Mouse (Mus musculus) right cerebral cortex, postnatal 25 days (tissue): Measurements from ENCODE around the gene Gm128.

ENCODE experiments used
- DNase-seq: peaks from one replicate; pipeline ENCODE4 v3.0.0; 2022

Gene Gm128

GRCm38 (mm10) chr3:95241498-95241897 is at the start of gene Gm128:
Gm128 (minus strand) TSS chr3:95241598.
- no peak for DNase-seq

- DNase-seq, result no peak
Observed at GRCm38 (mm10) chr3:95291041-95291440, 49.6 kb upstream of the Gm128 start.

GRCm38 (mm10) chr3:95290156-95290555 is 48.8 kb upstream of the Gm128 start:
- no peak for DNase-seq

GRCm38 (mm10) chr3:95289419-95289818 is 48.0 kb upstream of the Gm128 start:
- no peak for DNase-seq

DNA sequence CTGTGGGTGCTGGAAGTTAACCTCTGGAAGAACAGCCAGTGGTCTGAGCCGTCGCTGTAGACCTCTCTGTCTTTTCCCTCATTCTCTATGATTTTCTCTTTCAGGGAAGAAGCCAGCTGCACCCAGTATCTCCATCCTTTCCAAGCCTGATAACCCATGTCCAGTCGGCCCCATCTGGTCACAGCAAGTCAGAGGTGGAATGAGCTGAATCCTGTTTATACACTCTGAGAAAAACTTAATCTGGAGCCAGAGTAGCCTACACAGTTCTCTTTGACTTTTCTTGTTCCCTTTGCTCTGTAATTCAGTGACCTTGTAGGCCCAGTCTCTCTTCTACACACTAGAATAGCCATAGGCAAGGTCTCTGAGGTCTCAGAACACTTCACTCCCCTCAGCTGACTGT is 46.1 kb upstream of the Gm128 start:
- no peak for DNase-seq

DNA sequence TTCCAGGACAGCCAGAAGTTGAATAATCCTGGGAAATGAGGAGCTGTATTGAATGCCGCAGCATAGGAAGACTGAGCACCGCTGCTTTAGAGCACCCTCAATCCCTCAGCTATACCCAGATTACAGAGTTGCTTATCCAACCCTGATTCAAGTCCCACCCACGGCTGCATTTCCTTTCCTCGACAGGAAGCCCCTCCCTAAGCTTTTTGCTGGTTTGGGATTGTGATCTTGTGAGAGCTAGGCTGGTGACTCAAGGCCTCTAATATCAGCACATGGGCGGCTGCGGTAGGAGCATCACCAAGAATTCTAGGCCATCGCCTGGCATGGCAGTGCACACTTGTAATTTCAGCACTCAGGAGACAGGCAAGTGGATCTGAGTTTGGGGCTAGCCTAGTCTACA is 45.1 kb upstream of the Gm128 start:
- no peak for DNase-seq

- DNase-seq, result no peak
Observed at GRCm38 (mm10) chr3:95286011-95286410, 44.6 kb upstream of the Gm128 start.

GRCm38 (mm10) chr3:95285390-95285789 is 44.0 kb upstream of the Gm128 start:
- DNase-seq, result no peak

DNA sequence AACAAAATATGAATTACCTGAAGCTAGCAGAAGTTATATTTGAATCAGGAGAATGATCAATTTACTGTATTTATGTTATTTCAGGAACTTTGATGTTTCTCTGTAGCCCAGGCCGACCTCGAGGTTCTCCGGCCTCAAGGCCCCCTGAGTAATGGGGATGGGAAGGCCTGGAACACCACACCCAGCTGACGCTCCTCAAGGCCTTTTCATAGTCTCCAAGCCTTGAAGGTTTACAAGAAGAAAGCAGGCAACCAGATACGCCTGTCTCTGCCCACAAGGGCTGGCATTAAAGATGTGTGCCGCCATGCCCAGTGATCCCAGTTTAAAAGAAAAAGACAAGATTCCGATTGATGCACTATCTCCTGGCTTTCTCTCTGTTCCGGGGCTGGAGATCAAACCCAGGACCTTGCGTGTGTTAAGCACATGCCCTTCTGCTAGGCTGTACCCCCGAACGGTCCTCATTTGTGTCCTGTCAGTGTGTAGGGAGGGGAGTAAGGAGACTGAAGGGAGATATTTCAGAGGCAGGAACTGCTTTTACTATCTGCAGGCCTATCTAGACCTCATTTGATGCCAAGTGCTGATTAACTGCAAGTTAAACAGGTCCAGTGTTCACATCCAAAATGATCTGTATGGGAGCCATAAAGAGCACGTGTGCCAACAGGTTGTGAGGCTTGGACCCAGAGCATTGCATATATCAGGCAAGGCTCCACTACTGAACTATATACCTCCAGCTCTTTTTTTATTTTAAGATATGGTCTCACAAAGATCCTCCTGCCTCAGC is 43.3 kb upstream of the Gm128 start:
- DNase-seq, result no peak

- DNase-seq, result no peak
Observed at GRCm38 (mm10) chr3:95284062-95284461, 42.7 kb upstream of the Gm128 start.

- no peak for DNase-seq
Observed at GRCm38 (mm10) chr3:95283589-95283941, 42.2 kb upstream of the Gm128 start.

GRCm38 (mm10) chr3:95282865-95283588 is 41.6 kb upstream of the Gm128 start:
- DNase-seq, result peak; percentile 75

DNA sequence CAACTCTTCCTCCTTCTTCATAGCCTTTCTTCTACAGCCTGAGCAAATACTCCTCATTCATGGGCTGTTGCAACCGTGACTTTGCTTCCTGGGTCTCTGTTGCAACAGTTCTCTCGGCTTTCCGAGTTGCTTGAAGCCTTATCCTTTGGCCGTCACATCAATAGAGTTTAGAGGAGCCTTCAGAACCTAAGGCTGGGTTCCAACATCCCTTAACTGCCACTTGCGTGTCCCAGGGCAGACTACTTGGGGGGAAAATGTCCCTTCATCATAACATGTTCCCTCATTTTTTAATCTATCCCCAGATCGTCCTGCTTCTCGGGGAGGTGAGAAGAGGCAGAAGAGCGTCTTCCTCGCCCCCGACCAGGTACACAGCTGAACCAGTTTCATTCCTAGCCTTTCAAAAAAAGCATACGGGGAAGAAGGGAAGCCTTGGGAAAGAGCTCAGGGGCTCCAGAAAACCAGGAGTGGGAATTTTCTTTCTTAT is 41.0 kb upstream of the Gm128 start:
- DNase-seq, result no peak

GRCm38 (mm10) chr3:95281216-95282126 is 40.1 kb upstream of the Gm128 start, which contains the start of the genes Mindy1 and Prune1:
Mindy1 (plus strand) TSS chr3:95281345.
Prune1 (minus strand) TSS chr3:95282076.
- DNase-seq, result peak; percentile 98

GRCm38 (mm10) chr3:95280747-95281146 is 39.3 kb upstream of the Gm128 start:
- DNase-seq, result peak; percentile 9

- no peak for DNase-seq
Observed at GRCm38 (mm10) chr3:95277149-95277551, 35.8 kb upstream of the Gm128 start.

DNA sequence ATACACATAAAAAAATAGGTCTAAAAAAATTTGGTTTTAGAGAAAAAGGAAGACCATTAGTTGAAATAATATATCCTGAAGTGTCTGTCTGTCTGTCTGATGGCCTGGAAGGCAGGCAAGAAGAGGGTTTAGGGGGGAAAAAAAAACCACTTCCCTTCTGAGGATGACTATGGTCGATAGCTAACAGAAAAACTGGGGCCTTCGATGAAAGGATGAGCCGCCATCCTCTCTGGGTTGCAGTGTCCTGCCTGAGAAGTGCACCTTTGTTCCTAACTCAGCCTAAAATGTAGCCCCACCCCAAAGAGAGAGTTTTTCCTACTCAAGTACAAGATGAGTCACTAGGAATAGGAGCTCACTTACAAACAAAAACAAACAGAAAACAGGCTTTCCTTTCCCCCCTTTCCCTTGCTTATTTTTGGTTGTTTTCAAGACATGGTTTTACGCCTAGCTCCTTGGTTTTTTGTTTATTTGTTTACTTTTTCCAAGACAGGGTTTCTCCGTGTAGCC is 35.1 kb upstream of the Gm128 start:
- no peak for DNase-seq

DNA sequence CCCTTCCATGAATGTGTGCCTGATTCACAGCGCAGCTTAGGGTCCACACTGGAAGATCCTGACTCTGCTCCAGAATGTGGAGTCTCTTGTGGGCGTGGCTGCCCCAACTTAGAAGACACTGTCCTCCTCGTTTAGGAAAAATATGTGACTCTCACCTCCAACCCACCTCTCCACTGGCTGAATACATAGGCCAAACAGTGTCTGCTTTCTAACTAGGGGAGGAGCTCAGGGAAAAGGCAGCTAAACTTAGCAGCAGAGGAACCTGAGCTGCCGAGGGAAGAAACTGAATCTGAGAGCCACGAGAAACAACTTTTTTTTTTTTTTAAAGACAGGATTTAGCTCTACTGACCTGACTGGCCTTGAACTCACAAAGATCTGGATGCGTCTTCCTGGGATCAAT is 33.8 kb upstream of the Gm128 start:
- no peak for DNase-seq

DNA sequence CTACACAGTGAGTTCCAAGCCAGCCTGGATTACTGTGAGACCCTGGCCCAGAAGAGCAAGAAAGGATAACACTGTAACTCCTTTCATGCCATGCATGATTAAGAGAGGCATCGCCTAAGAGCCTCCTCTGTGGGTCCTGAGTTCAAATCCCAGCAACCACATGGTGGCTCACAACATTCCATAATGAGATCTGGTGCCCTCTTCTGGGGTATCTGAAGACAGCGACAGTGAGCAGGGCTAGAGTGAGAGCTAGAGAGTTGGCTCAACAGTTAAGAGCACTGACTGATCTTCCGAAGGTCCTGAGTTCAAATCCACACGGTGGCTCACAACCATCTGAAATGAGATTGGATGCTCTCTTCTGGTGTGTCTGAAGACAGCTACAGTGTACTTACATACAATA is 33.1 kb upstream of the Gm128 start:
- no peak for DNase-seq

GRCm38 (mm10) chr3:95273471-95273870 is 32.1 kb upstream of the Gm128 start:
- no peak for DNase-seq

GRCm38 (mm10) chr3:95270766-95271364 is 29.5 kb upstream of the Gm128 start:
- no peak for DNase-seq

DNA sequence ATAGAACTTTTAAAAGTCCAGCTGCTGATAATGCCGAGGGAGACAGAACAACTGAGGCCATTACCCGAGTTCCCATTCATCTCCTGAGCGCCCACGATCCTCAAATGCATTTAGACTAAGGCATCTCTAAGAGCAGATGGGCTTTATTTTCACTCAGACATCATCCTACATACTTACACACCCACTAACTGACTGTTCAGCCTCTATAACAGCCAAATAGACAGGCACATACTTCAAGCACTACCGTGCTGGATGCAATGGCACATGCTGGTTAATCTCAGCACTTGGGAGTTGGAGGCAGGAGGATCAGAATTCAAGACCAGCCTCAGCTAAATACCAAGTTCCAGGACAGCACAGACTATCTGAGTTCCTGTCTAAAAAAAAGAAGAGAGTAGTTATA is 28.4 kb upstream of the Gm128 start:
- no peak for DNase-seq
